Mouse (Mus musculus) forebrain, embryonic 16.5 days (tissue): ENCODE data around the gene Clec4a2. TPM values are rescaled to one million over a fixed set of nuclear protein-coding genes. Genes with fewer than 3 reads are reported as not detected.
"Not testable (repeated sequence)": the region's sequence is repeated elsewhere in the genome, so short reads cannot be mapped to it uniquely, and the experiment has no call there.

Experiments
- ATAC-seq: fragments of 200-750 bp; cut with Nextera tagmentation; 2 replicates; pipeline ENCODE4 v1.8.0; 2017; ENCODE audit warnings: mild to moderate bottlenecking, moderate library complexity
- H3K27ac ChIP-seq: fragments of 300-500 bp; sonication (generic); 2 replicates; pipeline ENCODE4 v1.5.1; 2014; ENCODE audit warnings: low read length, control low read depth
- H3K27me3 ChIP-seq: fragments of 300-500 bp; sonication (generic); replicated peaks from 2 replicates; pipeline ENCODE4 v1.6.1; 2014; ENCODE audit warnings: low read length; ENCODE audit not compliant: control insufficient read depth, insufficient read depth
- H3K36me3 ChIP-seq: fragments of 300-500 bp; sonication (generic); 2 replicates; pipeline ENCODE4 v1.6.1; 2014; ENCODE audit not compliant: control insufficient read depth, insufficient read depth
- H3K4me1 ChIP-seq: fragments of 300-500 bp; sonication (generic); replicated peaks from 2 replicates; pipeline ENCODE4 v1.6.1; 2014; ENCODE audit warnings: low read length; ENCODE audit not compliant: control insufficient read depth, insufficient read depth
- H3K4me2 ChIP-seq: fragments of 300-500 bp; sonication (generic); 2 replicates; pipeline ENCODE4 v1.6.1; 2014; ENCODE audit warnings: mild to moderate bottlenecking, low read length, control low read depth
- H3K4me3 ChIP-seq: fragments of 300-500 bp; sonication (generic); replicated peaks from 2 replicates; pipeline ENCODE4 v1.5.1; 2014; ENCODE audit warnings: mild to moderate bottlenecking, low read length, control low read depth
- H3K9ac ChIP-seq: fragments of 300-500 bp; sonication (generic); replicated peaks from 2 replicates; pipeline ENCODE4 v1.6.1; 2014; ENCODE audit warnings: low read depth, low read length, control low read depth
- H3K9me3 ChIP-seq: fragments of 300-500 bp; sonication (generic); 2 replicates; pipeline ENCODE4 v1.6.1; 2016; ENCODE audit warnings: low read length; ENCODE audit not compliant: control insufficient read depth
- WGBS: fragments of 180-500 bp; shearing (Covaris S2); extraction: QIAGEN DNeasy Blood & Tissue Kit; methylation state at CpG from one replicate; pipeline ENCODE4 v1.1.7; 2014; 5-methylcytosine and 5-hydroxymethylcytosine counted together
- polyA plus RNA-seq: library from polyadenylated mRNA; unstranded; fragments of >200 nt; fragmentation: Nextera tagmentation; extraction: Ambion mirVana; gene quantifications from 2 replicates; pipeline ENCODE4 v1.2.1, GENCODE M21; 2015

The Clec4a2 gene
- polyA plus RNA-seq, result 0.95 and 1.8 TPM in 2 replicates

DNA sequence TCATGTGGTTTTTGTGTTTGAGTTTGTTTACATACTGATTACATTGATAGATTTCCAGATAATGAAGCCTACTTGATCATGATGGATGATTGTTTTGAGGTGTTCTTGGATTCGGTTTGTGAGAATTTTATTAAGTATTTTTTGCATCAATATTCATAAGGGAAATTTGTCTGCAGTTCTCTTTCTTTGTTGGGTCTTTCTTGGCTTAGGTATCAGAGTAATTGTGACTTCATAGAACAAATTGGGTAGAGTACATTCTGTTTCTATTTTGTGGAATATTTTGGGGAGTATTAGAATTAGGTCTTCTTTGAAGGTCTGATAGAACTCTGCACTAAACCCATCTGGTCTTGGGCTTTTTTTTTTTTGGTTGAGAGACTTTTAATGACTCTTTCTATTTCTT is at the start of gene Clec4a2:
Gene Clec4a2 (plus strand): TSS at position 301 of the 400 bp plus-strand sequence.
- not testable (repeated sequence) for H3K9ac ChIP-seq, H3K27me3 ChIP-seq, H3K4me1 ChIP-seq, H3K4me2 ChIP-seq, H3K4me3 ChIP-seq, H3K9me3 ChIP-seq, H3K27ac ChIP-seq, ATAC-seq, H3K36me3 ChIP-seq
- 77% methylated on average over 1 of the region's 1 CpGs for WGBS

DNA sequence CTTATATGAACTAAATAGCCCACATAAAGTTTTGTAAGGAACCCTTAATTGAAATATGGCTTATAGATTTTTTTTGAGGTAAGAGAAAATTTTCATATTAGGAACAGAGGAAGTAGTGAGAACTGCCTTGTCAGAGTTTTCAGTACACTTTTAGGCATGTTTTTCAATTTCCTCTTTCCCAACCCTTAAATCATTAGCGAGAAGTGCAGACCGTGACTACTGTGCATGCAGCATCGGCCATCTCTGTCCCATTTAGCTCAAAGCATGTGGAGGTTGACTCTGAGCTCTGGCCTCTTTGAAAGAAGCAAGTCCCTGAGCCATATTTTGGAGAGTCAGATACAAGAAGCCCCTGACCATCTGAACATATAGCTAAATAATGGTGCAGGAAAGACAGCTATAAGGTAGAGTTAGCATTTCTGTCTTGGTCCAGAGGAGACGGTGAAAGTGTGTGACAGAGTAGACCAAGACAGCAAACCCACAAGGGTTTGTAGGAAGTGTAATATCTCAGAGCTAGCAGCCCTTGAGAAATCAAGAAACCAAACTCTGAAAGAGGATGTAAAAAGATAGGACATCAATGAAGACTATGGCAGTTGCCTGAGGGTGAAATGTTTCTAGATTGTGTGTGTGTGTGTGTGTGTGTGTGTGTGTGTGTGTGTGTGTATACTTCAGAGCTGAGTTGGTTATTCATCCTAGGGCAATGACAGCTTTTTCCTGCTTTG is 10.9 kb upstream of the Clec4a2 start:
- ATAC-seq, result no peak
- Histone ChIP-seq H3K36me3 (no peaks in the 10 kb centered on the region), H3K4me1 (no peaks in the 10 kb centered on the region), H3K9me3 (no peaks in the 10 kb centered on the region), H3K9ac (no peak overlapping the region), H3K27ac (no peak overlapping the region), H3K27me3 (no peaks in the 10 kb centered on the region), H3K4me3 (no peak overlapping the region), H3K4me2 (no peak overlapping the region)
- WGBS, result 91% methylated on average over 4 of the region's 4 CpGs

DNA sequence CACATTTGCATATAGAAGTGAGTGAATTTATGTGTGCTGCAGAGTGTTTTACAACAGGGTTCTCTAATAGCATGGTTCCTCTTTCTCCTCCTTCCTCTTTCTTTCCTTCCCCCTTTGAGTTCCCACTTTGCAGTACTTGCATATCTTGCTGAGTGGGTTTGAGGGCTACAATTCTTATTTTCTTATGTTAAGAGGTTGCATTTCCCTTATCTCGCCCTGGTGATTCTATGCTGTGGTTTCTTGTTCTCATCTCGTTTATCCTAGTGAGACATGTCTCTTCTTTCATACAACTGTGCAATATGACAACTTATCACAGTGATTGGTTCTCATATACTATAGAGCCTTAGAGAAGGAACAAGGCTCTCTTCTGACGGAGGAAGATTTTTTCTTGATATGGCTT is 17.0 kb downstream of the Clec4a2 start:
- Histone ChIP-seq H3K27me3 (no peaks in the 10 kb centered on the region), H3K9me3 (no peaks in the 10 kb centered on the region), H3K9ac (no peak overlapping the region), H3K4me2 (no peak overlapping the region), H3K27ac (no peak overlapping the region), H3K4me1 (no peaks in the 10 kb centered on the region), H3K4me3 (no peak overlapping the region), H3K36me3 (no peaks in the 10 kb centered on the region)
- no peak for ATAC-seq
- WGBS, result 73% methylated on average over 3 of the region's 3 CpGs

DNA sequence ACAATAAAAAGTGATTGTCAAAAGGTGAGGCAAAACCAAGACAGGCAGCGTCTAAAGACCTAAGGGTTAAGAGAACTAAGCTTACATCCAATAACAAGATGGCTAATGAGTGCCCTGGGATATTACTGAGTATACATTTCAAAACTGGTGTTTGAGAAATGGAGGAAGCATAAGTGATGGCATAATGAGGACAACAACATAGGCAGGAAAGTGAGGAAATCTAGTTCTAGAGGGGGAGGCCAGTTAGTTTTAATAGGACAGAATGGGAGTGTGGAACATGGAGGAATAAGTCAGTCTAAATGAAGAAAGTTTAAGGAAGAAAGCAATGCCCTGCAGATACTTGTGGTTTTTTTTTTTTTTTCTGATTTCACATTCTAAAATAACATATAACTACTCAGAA is 20.9 kb downstream of the Clec4a2 start:
- no peak overlapping the region for H3K9ac ChIP-seq
- no peak overlapping the region for H3K4me3 ChIP-seq
- WGBS, result 59% methylated on average over 1 of the region's 1 CpGs
- no peaks in the 10 kb centered on the region for H3K9me3 ChIP-seq
- H3K27me3 ChIP-seq, result no peaks in the 10 kb centered on the region
- no peak overlapping the region for H3K27ac ChIP-seq
- H3K4me2 ChIP-seq, result no peak overlapping the region
- no peak for ATAC-seq
- H3K36me3 ChIP-seq, result no peaks in the 10 kb centered on the region
- H3K4me1 ChIP-seq, result no peaks in the 10 kb centered on the region

DNA sequence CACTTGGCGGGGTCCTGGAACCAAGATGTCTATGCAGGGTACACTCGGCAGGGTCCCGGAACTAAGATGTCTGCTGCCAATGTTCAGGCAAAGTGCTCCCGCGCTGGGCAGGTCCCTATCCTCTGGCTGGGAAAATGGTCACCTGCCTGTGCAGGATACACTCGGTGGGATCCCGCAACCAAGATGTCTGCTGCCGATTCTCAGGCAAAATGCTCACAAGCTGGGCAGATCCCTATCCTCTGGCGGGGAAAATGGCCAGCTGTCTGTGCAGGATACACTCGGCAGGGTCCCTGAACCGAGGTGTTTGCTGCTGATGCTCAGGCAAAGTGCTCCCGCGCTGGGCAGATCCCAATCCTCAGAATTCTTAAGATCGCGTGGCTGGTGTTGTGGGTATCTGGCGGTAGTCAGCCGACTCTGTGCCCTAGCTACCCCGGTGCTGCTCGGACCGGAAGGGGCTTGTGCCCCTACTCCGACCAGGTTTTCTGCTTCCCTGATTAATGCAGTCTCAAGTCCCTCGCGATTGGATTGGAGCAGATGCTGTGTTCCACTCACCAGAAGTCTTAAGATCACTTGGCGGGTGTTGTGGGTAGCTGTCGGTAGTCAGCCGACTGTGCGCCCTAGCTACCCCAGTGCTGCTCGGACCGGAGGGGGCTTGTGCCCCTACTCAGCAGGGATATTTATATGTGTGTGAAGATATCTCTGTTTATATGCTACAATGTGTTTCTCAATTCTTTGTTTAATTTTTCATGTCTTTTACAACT is 31.7 kb downstream of the Clec4a2 start:
- not testable (repeated sequence) for H3K4me2 ChIP-seq, H3K4me1 ChIP-seq, H3K4me3 ChIP-seq, ATAC-seq, H3K27me3 ChIP-seq, H3K9me3 ChIP-seq, H3K27ac ChIP-seq, H3K36me3 ChIP-seq, H3K9ac ChIP-seq
- 78% methylated on average over 29 of the region's 29 CpGs for WGBS

DNA sequence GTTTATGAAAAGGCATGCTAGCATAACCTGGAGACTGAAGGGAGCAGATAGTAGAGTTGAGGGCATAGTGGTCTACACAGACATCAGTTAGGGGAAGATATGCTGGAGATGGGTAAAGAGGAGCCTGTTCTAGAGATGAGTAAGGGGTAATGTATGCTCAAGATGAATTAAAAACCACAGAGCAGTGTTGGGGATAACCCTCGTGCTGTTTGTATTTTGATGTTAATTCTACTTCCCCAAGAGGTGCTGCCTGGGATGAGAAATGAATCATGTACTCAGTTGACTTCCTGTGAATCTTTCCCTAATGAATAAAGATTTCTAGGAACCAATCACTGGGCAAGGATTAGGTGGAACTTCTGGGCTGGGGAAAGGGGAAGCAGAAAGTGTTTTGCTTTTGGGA is 63.9 kb downstream of the Clec4a2 start:
- no peak overlapping the region for H3K4me3 ChIP-seq

DNA sequence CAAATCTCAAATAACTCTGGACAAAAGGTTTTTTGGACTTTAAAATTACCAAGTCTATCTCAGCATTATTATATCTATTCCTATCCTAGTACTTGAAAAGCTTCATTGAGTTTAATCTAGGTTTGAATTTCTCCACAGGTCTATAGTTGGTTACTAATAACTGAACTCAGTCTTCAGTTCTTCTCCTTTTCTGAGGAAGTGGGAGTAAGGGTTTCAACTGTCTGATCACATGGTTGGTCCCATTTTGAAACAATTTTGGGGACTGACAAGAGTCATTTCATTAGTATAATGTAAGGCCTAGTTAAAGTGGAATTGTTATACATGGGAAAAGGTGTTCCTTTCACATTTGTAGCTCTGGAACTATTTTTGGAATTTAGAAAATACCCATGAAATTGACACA is 64.8 kb downstream of the Clec4a2 start:
- H3K27me3 ChIP-seq, result no peaks in the 10 kb centered on the region
- H3K9me3 ChIP-seq, result no peaks in the 10 kb centered on the region; the same call in 1 of the 2 replicates
- no peak overlapping the region for H3K4me2 ChIP-seq
- no peak for ATAC-seq
- no peaks in the 10 kb centered on the region for H3K36me3 ChIP-seq
- no peak overlapping the region for H3K9ac ChIP-seq
- H3K27ac ChIP-seq, result no peak overlapping the region
- no peak overlapping the region for H3K4me3 ChIP-seq
- no peaks in the 10 kb centered on the region for H3K4me1 ChIP-seq

More for the DNA sequence above, 63.9 kb downstream of the Clec4a2 start:
- no peaks in the 10 kb centered on the region for H3K36me3 ChIP-seq
- H3K4me1 ChIP-seq, result no peaks in the 10 kb centered on the region
- WGBS, result 48% methylated on average over 1 of the region's 1 CpGs
- H3K9ac ChIP-seq, result no peak overlapping the region
- no peaks in the 10 kb centered on the region for H3K27me3 ChIP-seq
- H3K27ac ChIP-seq, result no peak overlapping the region
- no peak for ATAC-seq
- no peak overlapping the region for H3K4me2 ChIP-seq
- no peaks in the 10 kb centered on the region; the same call in 1 of the 2 replicates for H3K9me3 ChIP-seq

DNA sequence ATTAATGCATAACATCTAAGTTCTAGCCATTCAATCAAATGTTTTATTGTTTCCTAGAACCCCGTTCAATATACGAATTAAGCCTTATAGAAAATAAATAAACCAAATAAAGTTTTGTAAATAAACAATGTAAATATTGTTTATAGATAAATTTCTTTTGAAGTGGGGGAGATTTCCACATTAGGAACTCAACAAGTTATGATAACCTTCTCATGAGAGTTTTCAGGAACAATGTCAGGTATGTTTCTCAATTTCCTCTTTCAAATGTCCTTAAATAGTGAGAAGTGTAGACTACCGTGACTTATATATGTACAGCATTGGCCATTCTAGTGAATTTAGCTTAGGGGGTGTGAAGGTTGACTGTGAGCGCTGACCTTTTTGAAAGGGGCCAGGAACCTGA is 66.4 kb downstream of the Clec4a2 start, which contains the start of gene Clec4b2:
Gene Clec4b2 (plus strand): TSS at position 301 of the 400 bp plus-strand sequence.
- H3K27me3 ChIP-seq, result no peaks in the 10 kb centered on the region
- H3K4me1 ChIP-seq, result no peaks in the 10 kb centered on the region
- H3K36me3 ChIP-seq, result no peaks in the 10 kb centered on the region
- H3K9ac ChIP-seq, result no peak within 1 kb of the TSS
- peaks cover 2% of the 10 kb centered on the region; the same call in 1 of the 2 replicates for H3K9me3 ChIP-seq
- H3K4me3 ChIP-seq, result no peak within 1 kb of the TSS
- 91% methylated on average over 4 of the region's 4 CpGs for whole genome bisulfite sequencing
- no peak for ATAC-seq
- no peak within 1 kb of the TSS for H3K27ac ChIP-seq
- H3K4me2 ChIP-seq, result no peak within 1 kb of the TSS

DNA sequence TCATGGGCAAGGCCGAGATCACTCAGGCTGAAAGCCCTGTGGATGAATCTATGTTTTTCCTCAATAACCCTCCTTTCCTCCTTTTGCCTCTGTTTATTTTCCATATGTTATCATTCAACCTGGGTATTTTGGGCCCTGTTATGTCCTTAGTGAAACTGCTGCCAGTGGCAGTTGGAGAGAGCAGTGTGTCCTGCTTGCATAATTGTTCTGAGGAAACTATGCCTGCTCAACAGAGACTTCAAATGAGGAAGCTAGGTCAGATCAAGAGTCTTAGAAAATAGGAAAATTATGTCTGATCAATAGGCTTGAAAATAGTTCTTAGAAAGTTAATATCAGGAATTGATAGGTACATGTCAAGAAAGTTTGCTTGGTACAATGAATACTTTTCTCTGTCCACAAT is 69.3 kb downstream of the Clec4a2 start:
- no peaks in the 10 kb centered on the region for H3K4me1 ChIP-seq
- H3K9me3 ChIP-seq, result 0 out of 2 replicates have a peak, but pooled peaks cover 2% of the 10 kb centered on the region
- no peaks in the 10 kb centered on the region for H3K36me3 ChIP-seq
- H3K4me2 ChIP-seq, result no peak overlapping the region
- H3K27ac ChIP-seq, result no peak overlapping the region
- H3K4me3 ChIP-seq, result no peak overlapping the region
- no peak overlapping the region for H3K9ac ChIP-seq
- 88% methylated on average over 1 of the region's 1 CpGs for WGBS
- no peaks in the 10 kb centered on the region for H3K27me3 ChIP-seq
- ATAC-seq, result no peak
